1 mouse cellular context compared by ENCODE assay signal in the genomic region with DNA sequence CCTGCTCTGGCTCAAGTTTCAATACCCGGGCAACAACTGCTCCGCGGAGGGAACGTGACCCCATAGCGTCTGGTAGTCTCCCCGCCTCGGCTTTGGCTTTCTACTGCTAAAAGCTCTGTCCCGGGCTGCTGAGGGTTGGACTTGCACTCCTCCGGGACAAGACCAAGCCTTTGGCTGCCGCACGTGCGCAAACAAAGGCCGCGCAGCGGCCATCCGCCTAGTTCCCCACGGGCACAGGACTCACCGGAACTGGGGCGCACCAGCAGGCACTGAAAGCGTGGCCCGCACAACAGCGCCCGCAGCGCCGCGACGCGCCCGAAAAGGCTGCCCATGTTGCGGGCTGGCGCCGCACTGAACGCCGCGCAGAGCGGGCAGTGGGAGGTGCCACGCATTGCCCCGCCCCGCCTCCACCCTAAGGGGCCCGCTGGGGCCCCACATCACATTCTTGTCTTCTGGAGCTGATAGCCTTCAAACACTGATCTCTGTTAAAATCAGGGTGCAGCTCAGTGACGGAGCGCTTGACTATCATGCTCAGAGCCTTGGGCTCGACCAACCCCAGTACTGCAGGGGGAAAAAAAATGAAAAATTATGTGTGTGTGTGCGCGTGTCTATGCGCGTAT.
A peak's percentile ranks its signal among the peaks of the same experiment; 100 is the strongest.
TF ChIP-seq lines count a peak whose summit lies in the region.

A gene (minus strand): TSS at position 482 of the 620 bp plus-strand sequence.

TF ChIP-seq in MEL, 35 proteins besides CTCF, POLR2A, EP300 and RAD21 (continued from another document):
- TF ChIP-seq MYC (IDR thresholded peaks at IDR 0.05; ENCODE audit: low read depth, low read length) (peak; percentile 84), UBTF (IDR thresholded peaks at IDR 0.05; ENCODE audit: borderline replicate concordance, insufficient read depth, low read depth, low read length) (no peak), USF2 (IDR thresholded peaks at IDR 0.05; ENCODE audit: borderline replicate concordance in 1 of 2, insufficient read depth in 1 of 2, low read depth in 1 of 2, low read length in 2 of 2) (no peak)
